In genomic region chr9:115551080-115551479, GRCm38 (mm10) we compare ENCODE assay signal across 21 mouse cellular contexts.
DNase-seq lines count a peak whose midpoint lies in the region; ATAC-seq lines count a peak whose summit lies in the region.
"Had no signal": no experiment of that assay in that cellular context is flagged by ENCODE, and none has a peak within 500 bp of the region (broad histone marks: within the 10 kb centered on the region; RNA-seq: fewer than 3 reads in every experiment).

No protein-coding gene starts in this region.

- peaks cover 10% of the 10 kb centered on the region for H3K27me3 ChIP-seq in megakaryocyte, embryonic 14.5 days (replicated peaks)
- H3K27me3 ChIP-seq in heart, embryonic 12.5 days (replicated peaks) = no peaks in the 10 kb centered on the region
- H3K27me3 ChIP-seq: embryonic facial prominence, embryonic 13.5 days; forebrain, embryonic 12.5 days; forebrain, embryonic 15.5 days; hindbrain, embryonic 12.5 days; hindbrain, embryonic 15.5 days had no signal

- H3K36me3 ChIP-seq in megakaryocyte, embryonic 14.5 days (replicated peaks; ENCODE audit: low read length) = no peaks in the 10 kb centered on the region
- H3K36me3 ChIP-seq in heart, embryonic 12.5 days = no peaks in the 10 kb centered on the region
- H3K36me3 ChIP-seq: embryonic facial prominence, embryonic 10.5 days; embryonic facial prominence, embryonic 13.5 days; forebrain, embryonic 12.5 days; forebrain, embryonic 15.5 days; heart, embryonic 10.5 days; hindbrain, embryonic 12.5 days; hindbrain, embryonic 15.5 days had no signal

- no peak overlapping the region for H3K4me3 ChIP-seq in brown adipose tissue, adult 24 weeks (ENCODE audit: insufficient read depth, low read depth, low read length)
- H3K4me3 ChIP-seq in megakaryocyte, embryonic 14.5 days (replicated peaks) = peak overlapping the region; percentile 18
- no peak overlapping the region for H3K4me3 ChIP-seq in heart, embryonic 12.5 days
- H3K4me3 ChIP-seq: embryonic facial prominence, embryonic 10.5 days; embryonic facial prominence, embryonic 13.5 days; erythroblast, embryonic 14.5 days; forebrain, embryonic 12.5 days; forebrain, embryonic 15.5 days; heart, embryonic 10.5 days; hindbrain, embryonic 12.5 days; hindbrain, embryonic 15.5 days had no signal

- H3K4me2 ChIP-seq in heart, embryonic 12.5 days = no peak overlapping the region
- H3K4me2 ChIP-seq: embryonic facial prominence, embryonic 13.5 days; forebrain, embryonic 12.5 days; forebrain, embryonic 15.5 days; hindbrain, embryonic 12.5 days; hindbrain, embryonic 15.5 days had no signal

- peak overlapping the region; percentile 45 for H3K27ac ChIP-seq in brown adipose tissue, adult 24 weeks (replicated peaks; ENCODE audit: low read depth, low read length)
- H3K27ac ChIP-seq in heart, embryonic 12.5 days (ENCODE audit: poor library complexity, severe bottlenecking) = no peak overlapping the region
- H3K27ac ChIP-seq: embryonic facial prominence, embryonic 10.5 days; embryonic facial prominence, embryonic 13.5 days; forebrain, embryonic 12.5 days; forebrain, embryonic 15.5 days; heart, embryonic 10.5 days; hindbrain, embryonic 12.5 days; hindbrain, embryonic 15.5 days had no signal

- DNase-seq in thymus, postnatal 0 days (ENCODE audit: low spot score) = peak; percentile 17
- DNase-seq in thymus, postnatal 4 days = no peak
- DNase-seq in spleen, postnatal 14 days (ENCODE audit: low spot score in 2 of 2) = no peak
- DNase-seq: adrenal gland, postnatal 10 days; adrenal gland, postnatal 36 days; cerebellum, adult 11 months; cerebellum, adult 2 months; cerebellum, adult 9-11 months; cerebellum, postnatal 25 days; gastrocnemius, postnatal 14 days had no signal

- H3K9ac ChIP-seq in heart, embryonic 12.5 days = no peak overlapping the region
- H3K9ac ChIP-seq: embryonic facial prominence, embryonic 13.5 days; forebrain, embryonic 12.5 days; forebrain, embryonic 15.5 days; hindbrain, embryonic 12.5 days; hindbrain, embryonic 15.5 days had no signal

- 80% methylated on average over 11 of the region's 11 CpGs for WGBS in heart, embryonic 12.5 days

- peaks cover 3% of the 10 kb centered on the region; the same call in 1 of the 2 replicates for H3K9me3 ChIP-seq in megakaryocyte, embryonic 14.5 days
- H3K9me3 ChIP-seq in heart, embryonic 12.5 days (replicated peaks) = peaks cover 12% of the 10 kb centered on the region
- H3K9me3 ChIP-seq: embryonic facial prominence, embryonic 10.5 days; embryonic facial prominence, embryonic 13.5 days; forebrain, embryonic 12.5 days; forebrain, embryonic 15.5 days; hindbrain, embryonic 12.5 days; hindbrain, embryonic 15.5 days had no signal

- ATAC-seq in heart, embryonic 12.5 days (ENCODE audit: insufficient number of reproducible peaks, low FRiP score) = no peak
- ATAC-seq: forebrain, embryonic 15.5 days had no signal

- peaks cover 5% of the 10 kb centered on the region; the same call in 1 of the 2 replicates for H3K4me1 ChIP-seq in brown adipose tissue, adult 24 weeks (ENCODE audit: control insufficient read depth, insufficient read depth, insufficient read length, low read length)
- H3K4me1 ChIP-seq in megakaryocyte, embryonic 14.5 days = peaks cover 34% of the 10 kb centered on the region
- H3K4me1 ChIP-seq in heart, embryonic 12.5 days (replicated peaks) = peaks cover 13% of the 10 kb centered on the region
